Mouse (Mus musculus): ENCODE data around the gene Gdpgp1.

Gdpgp1 gene

GRCm38 (mm10) chr7:80232489-80233029 lies at the start of gene Gdpgp1, which contains the start of gene Cib1:
Gene Gdpgp1, plus strand, starts transcription at chr7:80232865.
Gene Cib1, minus strand, starts transcription at chr7:80232813.
- peak; percentile 89 for DNase-seq

- no peak for DNase-seq
Observed at GRCm38 (mm10) chr7:80183466-80183865, 49.2 kb upstream of the Gdpgp1 start.

DNA sequence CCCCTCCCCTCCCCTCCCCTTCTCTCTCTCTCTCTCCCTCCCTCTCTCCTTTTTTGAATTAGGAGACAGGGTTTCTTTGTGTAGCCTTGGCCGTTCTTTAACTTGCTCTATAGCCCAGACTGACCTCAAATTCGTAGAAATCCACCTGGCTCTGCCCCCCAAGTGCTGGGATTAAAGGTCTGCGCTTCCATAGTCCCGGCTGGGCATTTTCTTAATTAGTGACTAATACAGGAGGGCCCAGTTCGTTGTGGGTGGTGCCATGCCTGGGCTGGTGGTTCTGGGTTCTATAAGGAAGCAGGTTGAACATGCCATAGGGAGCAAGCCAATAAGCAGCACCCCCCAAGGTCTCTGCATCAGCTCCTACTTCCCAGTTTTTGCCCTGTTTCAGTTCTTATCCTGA lies 48.7 kb upstream of the Gdpgp1 start:
- DNase-seq: no peak

GRCm38 (mm10) chr7:80184551-80184950 lies 48.1 kb upstream of the Gdpgp1 start:
- DNase-seq: no peak

DNA sequence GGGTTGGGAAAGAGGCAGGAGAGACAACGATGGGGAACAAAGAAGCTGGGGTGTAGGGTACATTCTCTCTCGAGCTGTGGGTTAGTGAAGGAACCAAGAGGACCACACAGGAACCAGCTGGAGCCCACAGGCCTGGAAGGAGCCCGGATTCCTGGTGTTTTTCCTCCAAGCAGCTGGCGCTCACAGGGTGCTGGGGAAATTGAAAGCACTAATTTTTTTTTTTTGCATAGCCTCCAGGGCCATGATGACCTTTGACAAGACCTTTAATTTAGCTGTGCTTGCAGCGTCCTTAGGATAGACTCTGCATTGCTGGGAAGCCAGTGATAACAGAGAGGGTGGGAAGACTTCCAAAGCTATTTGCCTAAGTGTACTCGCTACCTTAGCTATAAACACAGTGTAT lies 47.7 kb upstream of the Gdpgp1 start:
- DNase-seq: no peak

DNA sequence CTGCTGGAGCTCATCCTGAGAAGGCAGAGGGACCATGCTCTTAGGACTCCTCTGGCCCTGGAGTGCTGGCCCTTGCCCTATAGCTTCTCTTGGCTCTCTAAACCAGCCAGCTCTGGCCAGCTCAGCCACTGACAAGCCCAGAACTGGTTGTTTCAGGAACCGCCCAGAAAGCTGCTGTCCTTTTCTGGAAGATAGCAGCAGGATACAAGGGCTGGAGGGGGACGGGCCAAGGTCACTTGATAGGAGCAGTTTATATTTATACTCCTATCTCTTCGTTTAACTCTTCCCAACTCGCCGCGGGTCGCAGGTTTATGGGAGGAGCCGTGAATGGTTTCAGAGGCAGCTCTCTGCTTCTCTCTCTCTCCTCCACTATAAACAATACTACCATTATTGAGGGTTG lies 46.6 kb upstream of the Gdpgp1 start:
- no peak for DNase-seq

GRCm38 (mm10) chr7:80186531-80187296 lies 46.0 kb upstream of the Gdpgp1 start, which contains the start of gene Sema4b:
Gene Sema4b, plus strand, starts transcription at chr7:80186841.
- DNase-seq: peak; percentile 86

GRCm38 (mm10) chr7:80187501-80187900 lies 45.2 kb upstream of the Gdpgp1 start:
- DNase-seq: no peak

- DNase-seq: no peak
Observed at GRCm38 (mm10) chr7:80188579-80189125, 44.0 kb upstream of the Gdpgp1 start.

DNA sequence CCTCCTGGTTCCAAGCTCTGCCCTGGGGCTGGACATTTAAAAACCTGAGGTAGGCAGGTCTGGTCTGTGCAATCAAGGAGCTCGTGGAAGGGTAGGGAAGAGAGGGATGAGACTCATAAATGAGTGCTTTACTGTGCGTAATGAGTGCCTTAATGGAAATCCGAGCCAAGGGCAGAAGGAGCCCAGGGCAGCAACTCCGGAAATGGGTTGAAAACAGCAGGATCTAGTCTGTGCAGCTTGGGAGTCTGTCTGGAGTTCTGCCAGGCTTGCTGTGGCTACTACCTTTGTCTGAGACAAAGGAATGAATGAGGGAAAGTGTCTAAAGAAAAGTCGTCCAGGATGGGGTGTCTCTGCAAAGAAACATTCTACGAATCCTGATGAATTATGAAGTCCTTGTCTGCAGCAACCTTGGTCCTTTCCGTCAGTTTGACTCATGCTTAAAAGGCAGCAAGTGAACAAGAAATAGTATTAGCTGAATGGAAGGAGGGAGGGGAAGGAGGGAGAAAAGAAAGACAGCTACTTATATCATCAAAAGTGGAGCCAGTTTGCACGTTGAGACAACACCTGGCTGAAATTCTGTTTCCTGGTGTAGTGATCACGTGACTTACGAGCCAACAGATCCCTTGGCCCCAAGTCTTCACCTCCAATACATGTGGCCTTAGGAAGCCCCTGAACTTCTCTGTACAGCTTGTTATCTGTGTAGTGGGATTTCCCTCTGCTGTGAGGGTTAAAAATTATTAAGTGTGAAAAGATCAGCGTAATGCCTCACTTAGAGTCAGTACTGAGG lies 43.3 kb upstream of the Gdpgp1 start:
- DNase-seq: no peak

DNA sequence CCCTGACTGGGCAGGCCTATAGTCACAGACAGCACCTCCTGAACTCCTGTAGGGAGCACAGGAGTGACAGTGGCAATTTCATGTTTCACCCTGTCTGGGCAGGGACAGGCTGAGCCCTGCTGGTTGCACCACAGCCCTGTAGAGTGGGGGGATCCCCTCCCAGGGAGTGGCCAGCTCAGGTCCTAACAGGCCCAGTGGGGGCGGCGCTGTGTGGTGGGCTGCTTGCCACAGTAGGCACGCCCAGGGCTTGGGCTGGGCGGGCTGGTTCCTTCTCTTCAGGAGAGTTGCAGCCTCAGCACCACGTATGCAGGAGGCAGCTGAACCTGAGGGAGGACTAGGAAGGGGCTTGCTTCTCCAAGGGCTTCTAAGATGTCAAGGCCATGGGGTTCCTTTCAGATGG lies 41.2 kb upstream of the Gdpgp1 start:
- DNase-seq: no peak

DNA sequence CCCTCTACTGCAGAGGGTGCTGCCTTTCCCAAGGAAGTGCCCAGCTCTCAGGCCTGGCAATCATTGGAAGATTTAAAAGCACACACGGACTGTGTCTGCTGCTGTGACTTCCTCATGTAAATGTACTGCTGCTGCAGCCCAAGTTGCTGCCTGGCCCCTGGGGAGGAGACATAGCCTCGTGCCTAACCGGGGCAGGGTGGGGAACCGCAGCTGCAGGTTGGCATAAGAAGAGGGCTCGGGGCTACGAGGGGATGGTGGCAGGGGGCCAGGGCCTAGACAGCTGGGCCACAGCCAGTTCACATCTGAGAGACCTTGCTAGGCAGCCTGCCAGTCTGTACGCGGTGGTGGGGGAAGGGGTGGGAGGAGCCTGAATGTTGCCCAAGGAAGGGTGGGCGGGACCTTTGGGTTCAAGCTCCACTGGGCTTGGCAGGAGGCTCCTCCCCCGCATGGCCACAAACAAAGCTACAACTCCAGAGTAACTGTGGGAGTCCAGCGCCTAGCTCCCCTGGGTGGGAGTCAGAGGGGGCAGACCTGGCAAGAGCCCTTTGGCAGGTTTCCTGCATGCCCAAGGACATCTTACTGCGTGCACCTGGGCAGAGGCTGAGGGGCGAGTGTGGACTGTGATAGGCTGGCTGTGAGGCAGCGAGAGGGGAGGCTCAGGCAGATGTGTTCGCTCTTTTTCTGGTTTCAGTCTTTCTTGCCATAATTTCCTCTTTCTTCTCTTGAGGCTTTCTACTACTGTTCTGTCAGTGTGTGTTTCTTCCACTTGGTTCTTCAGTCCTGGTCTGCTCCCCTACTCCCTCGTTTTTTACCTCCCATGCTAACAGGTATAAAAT lies 40.2 kb upstream of the Gdpgp1 start:
- no peak for DNase-seq

DNA sequence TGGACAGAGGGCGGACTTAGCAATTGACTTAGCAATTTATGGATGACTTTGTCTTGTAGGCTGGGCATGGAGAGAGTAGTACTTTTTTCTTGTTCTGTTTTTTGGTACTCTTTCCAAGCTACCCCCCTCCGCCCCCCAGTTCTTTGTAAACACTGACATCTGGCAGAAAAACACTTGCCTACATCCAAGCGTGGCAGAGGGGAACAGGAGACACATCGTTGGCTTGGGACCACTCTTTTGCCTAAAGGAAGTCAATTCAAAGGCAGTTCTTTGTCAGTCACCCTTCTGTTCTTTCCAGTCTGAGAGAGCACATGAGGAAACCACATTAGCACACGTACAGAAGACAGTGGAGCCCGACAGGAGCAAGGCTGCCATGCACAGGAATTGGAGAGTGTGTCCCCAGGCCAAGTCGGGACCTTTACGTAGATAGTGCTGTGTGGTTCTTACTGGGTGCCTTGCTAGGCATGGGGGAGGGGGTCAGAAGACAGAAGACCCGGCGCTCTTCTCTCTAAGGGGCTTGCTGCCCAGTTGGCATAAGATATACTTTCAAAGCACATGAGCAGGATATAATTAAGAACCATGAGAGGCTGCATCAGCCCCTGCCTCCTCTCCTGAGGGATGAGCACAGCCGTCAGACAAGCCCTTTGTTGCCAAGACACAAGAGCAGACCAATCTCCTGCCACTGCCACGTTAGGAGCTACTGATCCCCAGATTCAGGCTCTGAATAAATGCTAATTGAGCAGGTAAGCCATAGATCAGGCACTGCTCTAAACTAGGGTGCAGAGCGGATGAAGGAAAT lies 38.5 kb upstream of the Gdpgp1 start:
- no peak for DNase-seq

GRCm38 (mm10) chr7:80195146-80195545 lies 37.5 kb upstream of the Gdpgp1 start:
- DNase-seq: no peak

GRCm38 (mm10) chr7:80195576-80196263 lies 36.9 kb upstream of the Gdpgp1 start:
- DNase-seq: no peak

- DNase-seq: no peak
Observed at GRCm38 (mm10) chr7:80197371-80197770, 35.3 kb upstream of the Gdpgp1 start.

- peak; percentile 78 for DNase-seq
Observed at GRCm38 (mm10) chr7:80197941-80198778, 34.5 kb upstream of the Gdpgp1 start.

- no peak for DNase-seq
Observed at GRCm38 (mm10) chr7:80198863-80199262, 33.8 kb upstream of the Gdpgp1 start.

DNA sequence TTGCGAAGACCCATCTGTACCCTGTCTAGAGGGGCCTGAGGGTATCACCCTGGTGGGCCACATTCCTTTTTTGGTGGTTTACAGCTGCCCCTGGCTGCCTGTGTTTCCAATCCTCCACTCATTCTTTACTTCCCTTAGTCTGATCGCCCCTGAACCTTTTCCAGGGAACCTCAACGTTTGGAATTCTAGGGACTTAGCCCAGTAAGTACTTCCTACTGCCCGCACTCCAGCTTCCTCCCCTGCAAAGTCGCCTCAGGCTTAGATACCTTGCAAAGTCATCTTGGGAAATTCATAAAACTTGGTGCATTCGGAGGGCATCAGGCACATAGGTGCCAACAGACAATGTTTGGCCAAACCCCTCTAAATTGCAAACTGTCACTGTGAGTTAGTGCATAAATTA lies 33.4 kb upstream of the Gdpgp1 start:
- DNase-seq: no peak

Data from cerebellum, adult 11-12 months (tissue).